Mouse (Mus musculus) megakaryocyte, embryonic 14.5 days (primary cell): Measurements from ENCODE around the gene Otub2. TPM values are rescaled to one million over a fixed set of nuclear protein-coding genes. Genes with fewer than 3 reads are reported as not detected.

Source experiments
- H3K27me3 ChIP-seq: replicated peaks from 2 replicates; pipeline ENCODE3; 2012; ENCODE audit warnings: inconsistent platforms
- H3K36me3 ChIP-seq: replicated peaks from 2 replicates; pipeline ENCODE3; 2012; ENCODE audit warnings: low read length, inconsistent platforms, mixed read lengths
- H3K4me1 ChIP-seq: 2 replicates; pipeline ENCODE4 v1.6.1; 2012; ENCODE audit warnings: inconsistent platforms
- H3K4me3 ChIP-seq: replicated peaks from 2 replicates; pipeline ENCODE3; 2012; ENCODE audit warnings: moderate library complexity, mild to moderate bottlenecking, inconsistent platforms
- H3K9me3 ChIP-seq: 2 replicates; pipeline ENCODE4 v1.6.1; 2012; ENCODE audit warnings: inconsistent platforms
- FLI1 ChIP-seq: IDR thresholded peaks from 2 replicates; pipeline ENCODE4 v1.6.1; 2012; ENCODE audit warnings: low read length, inconsistent platforms, mixed read lengths
- GATA1 ChIP-seq: IDR thresholded peaks from 3 replicates; pipeline ENCODE4 v1.6.1; 2012; ENCODE audit warnings: mixed read lengths, low read length, inconsistent platforms, borderline replicate concordance
- polyA plus RNA-seq: library from polyadenylated mRNA; stranded (reverse); fragments of >175 nt; gene quantifications from 2 replicates; pipeline ENCODE4 v1.2.3, GENCODE M21; 2012; ENCODE audit warnings: low replicate concordance; ENCODE audit not compliant: insufficient read depth

Otub2 gene
- polyA plus RNA-seq, 1 experiment = 0.66 TPM

DNA sequence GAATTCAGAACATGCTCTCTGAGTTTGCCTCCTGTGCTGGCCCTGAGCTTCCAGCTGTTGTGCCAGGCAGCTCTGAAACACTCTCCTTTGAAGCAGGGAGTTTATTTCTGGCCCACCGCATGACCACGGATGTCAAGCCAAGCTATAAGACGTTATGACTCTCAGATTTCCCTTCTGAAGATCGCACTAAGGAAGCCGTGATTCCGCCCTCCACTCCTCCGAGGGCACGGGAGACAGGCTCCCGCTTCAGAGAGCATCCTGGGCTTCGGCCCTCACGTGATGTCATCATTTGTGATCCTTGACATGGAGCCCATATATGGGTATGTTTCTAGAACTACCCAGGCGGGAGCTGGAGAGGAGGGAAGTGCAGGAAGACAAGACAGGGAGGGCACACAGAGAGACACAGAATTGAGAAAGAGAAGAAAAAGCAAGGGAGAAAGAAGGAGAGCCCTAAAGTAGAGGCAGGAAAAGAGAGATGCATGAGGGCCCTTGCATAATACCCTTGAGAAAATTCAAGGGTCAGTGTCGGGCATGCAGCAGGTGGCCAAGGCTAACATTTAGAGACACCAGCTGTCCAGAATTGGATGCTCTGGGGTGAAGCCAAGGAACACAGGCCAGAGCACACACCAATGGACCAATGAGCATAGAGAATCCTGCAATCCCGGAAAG lies 32.6 kb upstream of the Otub2 start, which contains the start of gene Asb2:
Gene Asb2, minus strand, starts transcription at position 256 of the 669 bp plus-strand sequence.
- no peaks in the 10 kb centered on the region for H3K36me3 ChIP-seq
- H3K9me3 ChIP-seq = peaks cover 11% of the 10 kb centered on the region; the same call in 1 of the 2 replicates

DNA sequence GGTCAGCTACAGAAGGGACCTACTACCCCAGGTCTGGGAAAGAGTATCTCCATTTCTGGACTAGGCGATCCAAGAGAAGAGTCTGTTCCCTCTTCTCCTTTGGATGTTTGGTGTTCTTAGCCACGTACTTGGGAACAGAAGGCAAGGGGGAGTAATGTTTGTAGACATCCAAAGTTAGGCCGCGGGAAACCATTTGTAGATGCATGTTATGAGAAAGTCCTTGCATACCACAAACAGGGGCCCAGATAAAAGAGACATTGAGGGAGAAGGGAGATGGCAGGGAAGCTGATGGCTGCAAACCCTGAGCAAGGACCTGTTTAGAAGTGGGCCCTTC lies 32.1 kb upstream of the Otub2 start:
- peaks cover 6% of the 10 kb centered on the region; the same call in 1 of the 2 replicates for H3K9me3 ChIP-seq

More for the DNA sequence above, 32.6 kb upstream of the Otub2 start, which contains the start of gene Asb2:
- Histone ChIP-seq H3K4me3 (no peak within 1 kb of the TSS), H3K4me1 (peaks cover 3% of the 10 kb centered on the region; the same call in 1 of the 2 replicates), H3K27me3 (peaks cover 50% of the 10 kb centered on the region)
- TF ChIP-seq FLI1 (no peak), GATA1 (no peak)

GRCm38 (mm10) chr12:103358216-103358615 lies 30.3 kb upstream of the Otub2 start:
- Histone ChIP-seq H3K36me3 (no peaks in the 10 kb centered on the region), H3K27me3 (peaks cover 57% of the 10 kb centered on the region), H3K4me3 (no peak overlapping the region), H3K9me3 (no peaks in the 10 kb centered on the region), H3K4me1 (peaks cover 4% of the 10 kb centered on the region; the same call in 1 of the 2 replicates)
- TF ChIP-seq GATA1 (no peak), FLI1 (no peak)

More for the DNA sequence above, 32.1 kb upstream of the Otub2 start:
- TF ChIP-seq GATA1 (no peak), FLI1 (no peak)
- peaks cover 4% of the 10 kb centered on the region; the same call in 1 of the 2 replicates for H3K4me1 ChIP-seq
- H3K36me3 ChIP-seq = no peaks in the 10 kb centered on the region
- peaks cover 50% of the 10 kb centered on the region for H3K27me3 ChIP-seq
- no peak overlapping the region for H3K4me3 ChIP-seq

- Histone ChIP-seq H3K4me3 (no peak overlapping the region), H3K36me3 (no peaks in the 10 kb centered on the region), H3K9me3 (no peaks in the 10 kb centered on the region), H3K4me1 (peaks cover 4% of the 10 kb centered on the region; the same call in 1 of the 2 replicates), H3K27me3 (peaks cover 56% of the 10 kb centered on the region)
- TF ChIP-seq FLI1 = no peak
- no peak for TF ChIP-seq GATA1
Measured at GRCm38 (mm10) chr12:103358951-103359801, 29.3 kb upstream of the Otub2 start.

DNA sequence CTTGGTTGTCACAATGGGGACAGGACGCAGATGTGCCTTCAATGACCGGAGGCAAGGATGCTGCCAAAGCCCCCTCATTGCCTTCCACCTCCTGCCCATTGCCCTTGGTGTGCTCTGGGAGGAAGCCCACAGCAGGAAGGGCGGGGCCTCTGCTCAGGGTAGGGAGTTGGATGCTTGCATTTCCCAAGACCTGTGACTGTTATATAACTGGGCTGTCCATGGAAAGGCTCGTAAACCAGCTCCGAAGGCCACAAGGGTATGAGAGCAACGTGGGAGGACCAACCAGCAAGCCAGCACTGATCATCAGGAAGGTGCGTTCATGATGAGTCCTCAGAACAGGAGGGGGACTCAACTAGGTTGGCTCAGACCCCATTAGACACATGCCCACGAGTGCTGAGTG lies 27.7 kb upstream of the Otub2 start:
- TF ChIP-seq FLI1 = no peak
- TF ChIP-seq GATA1 = no peak
- H3K27me3 ChIP-seq = peaks cover 56% of the 10 kb centered on the region
- no peaks in the 10 kb centered on the region for H3K36me3 ChIP-seq
- H3K9me3 ChIP-seq = no peaks in the 10 kb centered on the region
- H3K4me3 ChIP-seq = no peak overlapping the region
- H3K4me1 ChIP-seq = peaks cover 4% of the 10 kb centered on the region; the same call in 1 of the 2 replicates

DNA sequence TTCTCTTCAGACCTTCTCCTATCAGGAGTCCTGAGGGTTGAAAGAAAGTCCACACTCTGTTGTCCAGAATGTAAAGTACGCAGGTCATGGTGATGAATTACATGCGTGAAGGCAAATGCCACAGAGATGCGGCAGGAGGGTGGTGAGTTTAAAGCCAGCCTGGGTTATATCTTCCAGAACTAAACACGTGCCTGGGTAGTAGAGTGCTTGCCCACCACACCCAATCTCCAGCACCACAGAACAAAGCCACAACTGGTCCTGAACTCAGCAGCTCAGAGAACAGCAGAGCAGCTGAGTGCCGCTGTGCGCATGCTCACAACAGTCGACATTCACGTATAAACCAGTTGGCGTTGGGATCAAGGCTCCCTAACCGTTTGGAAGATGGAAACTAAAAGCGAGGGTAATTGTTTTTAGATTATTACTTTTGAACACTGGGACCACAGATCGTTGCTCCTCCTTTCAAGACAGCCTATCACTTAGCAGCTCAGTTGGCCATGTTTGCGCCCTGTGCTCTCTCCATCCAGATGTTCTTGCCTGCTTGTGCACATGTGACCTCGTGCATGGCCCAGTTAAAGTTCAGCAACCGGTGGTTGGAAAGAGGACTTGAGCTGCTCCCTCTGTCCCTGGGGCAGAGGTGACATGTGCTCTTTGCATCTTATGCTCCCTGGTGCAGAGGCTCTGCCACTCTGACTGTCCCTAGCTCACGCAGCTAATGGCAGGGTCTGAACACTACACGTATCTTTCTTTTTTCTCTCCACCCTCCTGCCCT lies 26.8 kb upstream of the Otub2 start:
- H3K36me3 ChIP-seq = no peaks in the 10 kb centered on the region
- no peak for TF ChIP-seq FLI1
- H3K4me1 ChIP-seq = peaks cover 4% of the 10 kb centered on the region; the same call in 1 of the 2 replicates
- H3K4me3 ChIP-seq = no peak overlapping the region
- H3K27me3 ChIP-seq = peaks cover 57% of the 10 kb centered on the region
- no peaks in the 10 kb centered on the region for H3K9me3 ChIP-seq

DNA sequence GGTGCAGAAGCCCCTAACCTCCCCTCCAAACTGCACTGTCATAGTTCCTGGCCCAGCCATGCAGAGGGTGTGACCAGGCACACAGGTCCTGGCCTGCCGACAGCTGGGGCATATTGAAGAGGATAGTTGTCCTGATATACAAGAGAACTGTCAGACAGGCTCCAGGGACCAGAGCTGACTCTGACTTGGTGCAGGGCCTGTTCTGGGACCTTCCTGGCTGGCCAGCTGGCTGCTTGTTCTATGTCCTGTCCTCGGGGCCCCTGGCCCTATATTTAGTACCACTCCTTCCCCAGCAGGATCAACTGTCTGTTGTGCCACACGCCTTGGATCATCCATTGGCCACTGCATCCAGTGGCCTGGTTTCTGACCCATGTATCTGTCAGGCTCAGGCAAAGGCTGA lies 26.1 kb upstream of the Otub2 start:
- H3K4me3 ChIP-seq = no peak overlapping the region
- H3K4me1 ChIP-seq = peaks cover 4% of the 10 kb centered on the region; the same call in 1 of the 2 replicates
- H3K9me3 ChIP-seq = no peaks in the 10 kb centered on the region
- peaks cover 63% of the 10 kb centered on the region for H3K27me3 ChIP-seq
- TF ChIP-seq GATA1 (no peak), FLI1 (no peak)
- no peaks in the 10 kb centered on the region for H3K36me3 ChIP-seq

DNA sequence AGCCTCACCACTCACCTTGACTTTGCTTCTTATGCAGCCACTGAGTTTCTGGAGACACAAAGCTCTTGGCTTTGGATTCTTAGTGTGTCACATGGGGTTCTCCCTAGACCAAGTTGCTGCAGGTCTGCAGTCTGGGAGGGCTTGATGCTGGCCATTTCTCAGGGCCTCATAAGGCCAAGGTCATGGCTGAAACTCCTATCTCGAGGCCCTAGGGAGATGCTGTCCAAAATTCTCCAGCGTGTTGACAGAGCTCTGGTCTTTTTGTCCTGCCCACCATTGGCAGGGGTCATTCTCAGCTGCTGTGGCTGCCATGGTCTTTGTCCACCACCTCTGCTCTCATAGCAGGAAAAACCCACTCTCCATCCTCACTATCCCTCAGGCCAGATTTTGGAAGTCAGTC lies 21.3 kb upstream of the Otub2 start:
- no peak overlapping the region for H3K4me3 ChIP-seq
- no peaks in the 10 kb centered on the region for H3K36me3 ChIP-seq
- peaks cover 62% of the 10 kb centered on the region for H3K27me3 ChIP-seq
- peaks cover 14% of the 10 kb centered on the region for H3K4me1 ChIP-seq
- H3K9me3 ChIP-seq = no peaks in the 10 kb centered on the region
- TF ChIP-seq GATA1 = no peak
- no peak for TF ChIP-seq FLI1

- H3K4me1 ChIP-seq = peaks cover 14% of the 10 kb centered on the region
- peak overlapping the region; percentile 72 for H3K4me3 ChIP-seq
- H3K9me3 ChIP-seq = no peaks in the 10 kb centered on the region
- TF ChIP-seq FLI1 = no peak
- TF ChIP-seq GATA1 = no peak
- peaks cover 57% of the 10 kb centered on the region for H3K27me3 ChIP-seq
- no peaks in the 10 kb centered on the region for H3K36me3 ChIP-seq
Measured at GRCm38 (mm10) chr12:103367620-103368325, 20.7 kb upstream of the Otub2 start.
